Mouse (Mus musculus) 3T3-L1 (cell line): ENCODE measurements at regions not wholly inside any gene's neighbourhood (a gene's known extent, or its start where the extent isn't known, plus 50 kb on each side); places are given as distances from the start of the nearest gene placed in this dataset.

ENCODE experiments used
- DNase-seq: peaks from one replicate; pipeline ENCODE4 v3.0.0-alpha.2; 2015; ENCODE audit warnings: low read depth, low spot score

- DNase-seq: no peak
These were observed 65.9 kb upstream of the Id2 start for GRCm38 (mm10) chr12:25162843-25163242.

- peak; percentile 15 for DNase-seq
These were observed 65.0 kb upstream of the Id2 start for GRCm38 (mm10) chr12:25161939-25162338.

- DNase-seq: no peak
These were observed 64.3 kb upstream of the Id2 start for GRCm38 (mm10) chr12:25160990-25161843.

- no peak for DNase-seq
These were observed 62.2 kb upstream of the Id2 start for GRCm38 (mm10) chr12:25159091-25159490.

- no peak for DNase-seq
These were observed 60.3 kb upstream of the Id2 start for GRCm38 (mm10) chr12:25157238-25157637.

GRCm38 (mm10) chr12:25155396-25155795 is 58.5 kb upstream of the Id2 start:
- peak; percentile 67 for DNase-seq

- DNase-seq: no peak
These were observed 51.2 kb upstream of the Id2 start for GRCm38 (mm10) chr12:25148099-25148498.
